Mouse (Mus musculus) kidney, adult 2 months (tissue): ENCODE results near the gene Camk2g.

Source experiments
- CTCF ChIP-seq: fragments of 200-500 bp; conservative IDR thresholded peaks from 2 replicates; pipeline ENCODE4 v1.5.1; 2011; ENCODE audit warnings: low read depth, mild to moderate bottlenecking, control low read depth, low read length, moderate library complexity, mixed read lengths; ENCODE audit not compliant: insufficient read depth, insufficient read length
- POLR2A ChIP-seq: fragments of 200-500 bp; IDR thresholded peaks from one replicate; pipeline ENCODE4 v1.6.1; 2011; ENCODE audit warnings: low read depth, low read length, control low read depth

DNA sequence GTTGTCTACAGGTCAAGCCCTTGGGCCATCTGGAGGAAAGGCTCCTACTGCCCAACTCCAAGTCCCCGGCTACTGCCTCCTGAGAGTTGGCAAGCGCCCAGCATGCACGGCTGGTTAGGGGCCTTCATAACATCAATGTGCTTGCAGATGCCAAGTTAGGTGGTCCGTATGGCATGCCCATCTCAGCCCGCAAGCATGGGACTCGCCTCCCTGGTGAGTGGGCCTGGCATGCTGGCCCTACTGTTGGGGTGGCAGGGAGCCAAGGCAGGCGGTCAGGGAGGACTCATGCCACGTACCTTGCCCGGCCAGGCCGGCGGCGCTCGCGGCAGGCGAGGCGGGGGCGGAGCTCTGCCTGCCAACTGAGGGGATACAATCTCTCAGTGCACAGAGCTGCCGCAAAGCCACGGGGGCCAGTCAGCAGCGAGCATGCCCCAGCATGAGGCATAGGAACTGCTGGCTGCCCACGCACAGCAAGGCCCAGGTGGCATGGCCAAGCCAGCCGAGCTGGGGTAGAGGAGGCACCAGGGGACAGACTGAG lies 36.4 kb downstream of the Camk2g start:
- TF ChIP-seq CTCF (no peak), POLR2A (no peak)
